9 mouse cellular contexts compared by ENCODE assay signal in genomic region chr15:31447121-31447520, GRCm38 (mm10). TPM values are rescaled to one million over a fixed set of nuclear protein-coding genes. Genes with fewer than 3 reads are reported as not detected.
DNase-seq lines count a peak whose midpoint lies in the region; ATAC-seq lines count a peak whose summit lies in the region.
"Had no signal": no experiment of that assay in that cellular context is flagged by ENCODE, and none has a peak within 500 bp of the region (broad histone marks: within the 10 kb centered on the region; RNA-seq: fewer than 3 reads in every experiment).

No protein-coding gene starts in this region.

- H3K36me3 ChIP-seq in midbrain, embryonic 11.5 days (ENCODE audit: control insufficient read depth, insufficient read depth, low read length), result no peaks in the 10 kb centered on the region
- no peaks in the 10 kb centered on the region for H3K36me3 ChIP-seq in midbrain, embryonic 10.5 days
- no peaks in the 10 kb centered on the region for H3K36me3 ChIP-seq in forebrain, embryonic 13.5 days (ENCODE audit: poor library complexity, severe bottlenecking)
- no peaks in the 10 kb centered on the region for H3K36me3 ChIP-seq in limb, embryonic 13.5 days
- H3K36me3 ChIP-seq: embryonic facial prominence, embryonic 12.5 days had no signal

- ATAC-seq in midbrain, embryonic 11.5 days (ENCODE audit: low FRiP score), result peak; percentile 60; the same call in 1 of the 2 replicates
- peak; percentile 65 for ATAC-seq in forebrain, embryonic 13.5 days
- ATAC-seq in limb, embryonic 13.5 days (ENCODE audit: low FRiP score, low read depth), result no peak

- DNase-seq in midbrain, embryonic 11.5 days (ENCODE audit: low spot score, missing footprints), result peak; percentile 89
- no peak for DNase-seq in midbrain, embryonic 10.5 days (ENCODE audit: low spot score)
- DNase-seq in adipocyte (ENCODE audit: low spot score), result peak; percentile 70
- DNase-seq in induced T-regulatory cell, adult 2 months (ENCODE audit: low read depth), result peak; percentile 55
- peak; percentile 53 for DNase-seq in retina, adult 2 months (ENCODE audit: low read depth, low spot score)
- no peak for DNase-seq in urinary bladder, postnatal 4 days (ENCODE audit: low spot score in 2 of 2)

- no peak overlapping the region for H3K4me2 ChIP-seq in midbrain, embryonic 11.5 days
- no peak overlapping the region for H3K4me2 ChIP-seq in forebrain, embryonic 13.5 days
- H3K4me2 ChIP-seq in limb, embryonic 13.5 days (replicated peaks), result peak overlapping the region; percentile 30; the same call in 1 of the 2 replicates
- H3K4me2 ChIP-seq: embryonic facial prominence, embryonic 12.5 days had no signal

- no peaks in the 10 kb centered on the region for H3K4me1 ChIP-seq in midbrain, embryonic 11.5 days (ENCODE audit: control insufficient read depth, insufficient read depth, low read length)
- peaks cover 12% of the 10 kb centered on the region; the same call in 1 of the 2 replicates for H3K4me1 ChIP-seq in midbrain, embryonic 10.5 days
- no peaks in the 10 kb centered on the region for H3K4me1 ChIP-seq in forebrain, embryonic 13.5 days
- H3K4me1 ChIP-seq in limb, embryonic 13.5 days, result peaks cover 4% of the 10 kb centered on the region; the same call in 1 of the 2 replicates

- H3K9me3 ChIP-seq in midbrain, embryonic 11.5 days (ENCODE audit: control insufficient read depth, low read length), result no peaks in the 10 kb centered on the region
- no peaks in the 10 kb centered on the region for H3K9me3 ChIP-seq in midbrain, embryonic 10.5 days (replicated peaks)
- no peaks in the 10 kb centered on the region for H3K9me3 ChIP-seq in forebrain, embryonic 13.5 days (replicated peaks)
- no peaks in the 10 kb centered on the region for H3K9me3 ChIP-seq in limb, embryonic 13.5 days
- H3K9me3 ChIP-seq: embryonic facial prominence, embryonic 12.5 days had no signal

- no peak overlapping the region for H3K4me3 ChIP-seq in midbrain, embryonic 11.5 days (ENCODE audit: low read depth, low read length)
- no peak overlapping the region for H3K4me3 ChIP-seq in midbrain, embryonic 10.5 days
- H3K4me3 ChIP-seq in forebrain, embryonic 13.5 days, result no peak overlapping the region
- H3K4me3 ChIP-seq in limb, embryonic 13.5 days, result no peak overlapping the region
- H3K4me3 ChIP-seq: embryonic facial prominence, embryonic 12.5 days had no signal

- H3K27me3 ChIP-seq in midbrain, embryonic 11.5 days (ENCODE audit: control insufficient read depth, insufficient read depth, low read length), result no peaks in the 10 kb centered on the region
- peaks cover under 1% of the 10 kb centered on the region; the same call in 1 of the 2 replicates for H3K27me3 ChIP-seq in midbrain, embryonic 10.5 days (ENCODE audit: low read depth, poor library complexity, severe bottlenecking)
- H3K27me3 ChIP-seq in forebrain, embryonic 13.5 days, result no peaks in the 10 kb centered on the region
- no peaks in the 10 kb centered on the region for H3K27me3 ChIP-seq in limb, embryonic 13.5 days
- H3K27me3 ChIP-seq: embryonic facial prominence, embryonic 12.5 days had no signal

- no peak overlapping the region for H3K9ac ChIP-seq in midbrain, embryonic 11.5 days (ENCODE audit: low read length)
- H3K9ac ChIP-seq in forebrain, embryonic 13.5 days, result no peak overlapping the region
- no peak overlapping the region for H3K9ac ChIP-seq in limb, embryonic 13.5 days
- H3K9ac ChIP-seq: embryonic facial prominence, embryonic 12.5 days had no signal

- 60% methylated on average over 7 of the region's 7 CpGs for WGBS in midbrain, embryonic 11.5 days
- whole genome bisulfite sequencing in midbrain, embryonic 10.5 days, result 57% methylated on average over 7 of the region's 7 CpGs
- WGBS in forebrain, embryonic 13.5 days, result 49% methylated on average over 7 of the region's 7 CpGs
- WGBS in limb, embryonic 13.5 days, result 48% methylated on average over 7 of the region's 7 CpGs

- no peak overlapping the region for H3K27ac ChIP-seq in midbrain, embryonic 11.5 days (ENCODE audit: low read depth, low read length)
- no peak overlapping the region for H3K27ac ChIP-seq in midbrain, embryonic 10.5 days (replicated peaks)
- H3K27ac ChIP-seq in forebrain, embryonic 13.5 days, result no peak overlapping the region
- H3K27ac ChIP-seq in limb, embryonic 13.5 days, result no peak overlapping the region
- H3K27ac ChIP-seq: embryonic facial prominence, embryonic 12.5 days had no signal

RNA-seq across cellular contexts. Expression of gene Ropn1l, which starts 6.4 kb away (rescaled TPM):
- 3.2 and 4.0 TPM in 2 replicates for polyA plus RNA-seq in midbrain, embryonic 11.5 days (2014; fragmentation: Nextera tagmentation; extraction: Ambion mirVana)
- polyA plus RNA-seq in midbrain, embryonic 10.5 days (2016; fragmentation: Nextera tagmentation; extraction: Ambion mirVana), result 3.0 and 3.4 TPM in 2 replicates
- 1.6 and 2.1 TPM in 2 replicates for polyA plus RNA-seq in forebrain, embryonic 13.5 days (2015; fragmentation: Nextera tagmentation; extraction: Ambion mirVana)
- 1.4 and 1.7 TPM in 2 replicates for polyA plus RNA-seq in limb, embryonic 13.5 days (2015; fragmentation: Nextera tagmentation; extraction: Ambion mirVana)

Comparison
In these comparisons a context has a peak if more than half of its experiments do, and no peak if none do; other contexts are left out.
1. DNase-seq: peak in midbrain, embryonic 11.5 days (single experiment), adipocyte (single experiment), induced T-regulatory cell, adult 2 months (single experiment) and retina, adult 2 months (single experiment); none in midbrain, embryonic 10.5 days (single experiment) and urinary bladder, postnatal 4 days (0 of 2).